16 mouse cellular contexts compared by ENCODE assay signal in the genomic region with DNA sequence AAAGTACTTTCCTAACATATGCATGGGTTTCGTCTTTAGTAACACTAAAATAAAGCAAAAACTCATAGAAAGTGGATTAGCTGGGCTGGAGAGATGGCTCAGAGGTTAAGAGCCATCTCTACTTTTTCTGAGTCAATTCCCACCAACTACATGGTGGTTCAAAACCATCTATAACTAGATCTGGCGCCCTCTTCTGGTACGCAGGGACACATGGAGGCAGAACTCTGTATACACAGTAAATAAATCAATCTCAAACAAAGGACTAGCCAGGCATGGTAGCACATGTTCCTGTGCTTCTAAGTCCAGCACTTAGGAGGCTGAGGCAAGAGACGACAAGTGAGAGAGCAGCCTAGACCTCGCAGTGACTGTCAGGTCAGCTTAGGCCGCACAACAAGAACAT. TPM values are rescaled to one million over a fixed set of nuclear protein-coding genes. Genes with fewer than 3 reads are reported as not detected.
"Had no signal": no experiment of that assay in that cellular context is flagged by ENCODE, and none has a peak within 500 bp of the region (broad histone marks: within the 10 kb centered on the region; RNA-seq: fewer than 3 reads in every experiment).

No protein-coding gene starts in this region.

RNA-seq across cellular contexts. Expression of gene Serinc4, which starts 12.4 kb away (rescaled TPM):
- total RNA-seq: gastrocnemius, adult 2 months; gastrocnemius, postnatal 25 days; heart, adult 18-20 months; heart, postnatal 10 days; liver, adult 2 months had no signal
- polyA plus RNA-seq: intestine, embryonic 16.5 days had no signal

RNA-seq across cellular contexts. Expression of gene Ell3, which starts 24.9 kb away (rescaled TPM):
- total RNA-seq: gastrocnemius, adult 2 months; gastrocnemius, postnatal 10 days; gastrocnemius, postnatal 25 days; layer of hippocampus, adult 18-20 months; layer of hippocampus, adult 8-10 months; layer of hippocampus, postnatal 14 days; layer of hippocampus, postnatal 36 days; left cerebral cortex, adult 18-20 months; left cerebral cortex, adult 8-10 months; left cerebral cortex, postnatal 10 days; left cerebral cortex, postnatal 25 days; left cerebral cortex, postnatal 4 days had no signal
